Mouse (Mus musculus): ENCODE data around the gene Trp63.

DNA sequence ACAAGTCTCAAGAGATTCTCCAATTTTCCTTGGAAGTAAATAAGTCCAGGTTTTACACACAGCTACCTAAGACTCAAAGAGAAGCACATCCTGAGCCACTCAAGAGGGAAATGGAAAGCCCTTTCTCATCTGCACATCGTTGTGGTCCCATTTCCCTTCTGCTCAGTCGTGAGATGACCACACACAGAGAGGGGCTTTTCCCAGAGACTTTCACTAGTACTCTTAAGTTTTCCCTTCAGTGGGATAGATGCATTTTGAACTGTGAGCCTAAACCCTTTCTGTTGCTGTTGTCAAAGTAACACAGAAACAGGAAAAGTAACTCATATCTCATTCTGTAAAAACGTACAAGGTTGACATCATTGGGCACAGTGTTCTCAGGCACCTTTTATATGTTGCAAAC, 20.4 kb upstream of the Trp63 start:
- TF ChIP-seq EP300 (IDR thresholded peaks at IDR 0.05): no peak
- no peak for TF ChIP-seq CTCF (IDR thresholded peaks at IDR 0.05)

All from lung, postnatal 0 days (tissue).